Mouse (Mus musculus) forelimb bud, embryonic 11.5 days (tissue): ENCODE measurements around the gene Uvrag.
A peak's percentile ranks its signal among the peaks of the same experiment; 100 is the strongest.

Experiments used
- DNase-seq: peaks from one replicate; pipeline ENCODE4 v3.0.0-alpha.2; 2012; ENCODE audit warnings: low read depth, low spot score

The Uvrag gene

GRCm38 (mm10) chr7:99164873-99165410, 24.0 kb upstream of the Uvrag start:
- no peak for DNase-seq

- no peak for DNase-seq
Measured at GRCm38 (mm10) chr7:99162462-99162861, 21.5 kb upstream of the Uvrag start.

- DNase-seq: no peak
Measured at GRCm38 (mm10) chr7:99161961-99162360, 21.0 kb upstream of the Uvrag start.

GRCm38 (mm10) chr7:99161529-99161928, 20.6 kb upstream of the Uvrag start:
- DNase-seq: no peak

GRCm38 (mm10) chr7:99160995-99161394, 20.1 kb upstream of the Uvrag start:
- no peak for DNase-seq

GRCm38 (mm10) chr7:99159446-99159845, 18.5 kb upstream of the Uvrag start:
- no peak for DNase-seq

GRCm38 (mm10) chr7:99158904-99159303, 18.0 kb upstream of the Uvrag start:
- DNase-seq: no peak

- DNase-seq: no peak
Measured at GRCm38 (mm10) chr7:99158011-99158410, 17.1 kb upstream of the Uvrag start.

GRCm38 (mm10) chr7:99156737-99157136, 15.8 kb upstream of the Uvrag start:
- no peak for DNase-seq

- peak; percentile 49 for DNase-seq
Measured at GRCm38 (mm10) chr7:99155311-99156289, 14.7 kb upstream of the Uvrag start.

- DNase-seq: no peak
Measured at GRCm38 (mm10) chr7:99154648-99155151, 13.8 kb upstream of the Uvrag start.

GRCm38 (mm10) chr7:99153686-99154202, 12.8 kb upstream of the Uvrag start:
- no peak for DNase-seq

GRCm38 (mm10) chr7:99152756-99153155, 11.8 kb upstream of the Uvrag start:
- no peak for DNase-seq

GRCm38 (mm10) chr7:99151342-99151741, 10.4 kb upstream of the Uvrag start:
- DNase-seq: peak; percentile 95

GRCm38 (mm10) chr7:99149017-99149416, 8.1 kb upstream of the Uvrag start:
- no peak for DNase-seq

- no peak for DNase-seq
Measured at GRCm38 (mm10) chr7:99147494-99147893, 6.6 kb upstream of the Uvrag start.

- DNase-seq: no peak
Measured at GRCm38 (mm10) chr7:99146906-99147305, 6.0 kb upstream of the Uvrag start.

GRCm38 (mm10) chr7:99146011-99146410, 5.1 kb upstream of the Uvrag start:
- DNase-seq: no peak

GRCm38 (mm10) chr7:99144616-99145015, 3.7 kb upstream of the Uvrag start:
- no peak for DNase-seq

GRCm38 (mm10) chr7:99143244-99143643, 2.3 kb upstream of the Uvrag start:
- no peak for DNase-seq

- no peak for DNase-seq
Measured at GRCm38 (mm10) chr7:99141919-99142606, 1.1 kb upstream of the Uvrag start.

GRCm38 (mm10) chr7:99140511-99140910, 430 bp downstream of the Uvrag start:
- DNase-seq: no peak
